Mouse (Mus musculus) limb, embryonic 15.5 days (tissue): ENCODE data around the gene Cd300a. TPM values are rescaled to one million over a fixed set of nuclear protein-coding genes. Genes with fewer than 3 reads are reported as not detected.
"Not testable (repeated sequence)": the region's sequence is repeated elsewhere in the genome, so short reads cannot be mapped to it uniquely, and the experiment has no call there.

ENCODE experiments used
- ATAC-seq: fragments of 200-750 bp; cut with Nextera tagmentation; 2 replicates; pipeline ENCODE4 v1.8.0; 2017; ENCODE audit warnings: low read depth, moderate TSS enrichment; ENCODE audit not compliant: insufficient number of reproducible peaks, low FRiP score, low TSS enrichment
- H3K27ac ChIP-seq: fragments of 300-500 bp; sonication (generic); 2 replicates; pipeline ENCODE4 v1.5.1; 2015; ENCODE audit warnings: moderate library complexity, mild to moderate bottlenecking, inconsistent platforms
- H3K27me3 ChIP-seq: fragments of 300-500 bp; sonication (generic); 2 replicates; pipeline ENCODE4 v1.6.1; 2015; ENCODE audit warnings: inconsistent platforms
- H3K36me3 ChIP-seq: fragments of 300-500 bp; sonication (generic); 2 replicates; pipeline ENCODE4 v1.6.1; 2015; ENCODE audit warnings: inconsistent platforms
- H3K4me1 ChIP-seq: fragments of 300-500 bp; sonication (generic); 2 replicates; pipeline ENCODE4 v1.6.1; 2015; ENCODE audit warnings: inconsistent platforms
- H3K4me2 ChIP-seq: fragments of 300-500 bp; sonication (generic); 2 replicates; pipeline ENCODE4 v1.6.1; 2015; ENCODE audit warnings: mild to moderate bottlenecking, inconsistent platforms
- H3K4me3 ChIP-seq: fragments of 300-500 bp; sonication (generic); 2 replicates; pipeline ENCODE4 v1.5.1; 2015; ENCODE audit warnings: mild to moderate bottlenecking, inconsistent platforms
- H3K9ac ChIP-seq: fragments of 300-500 bp; sonication (generic); 2 replicates; pipeline ENCODE4 v1.6.1; 2015; ENCODE audit warnings: inconsistent platforms
- H3K9me3 ChIP-seq: fragments of 300-500 bp; sonication (generic); 2 replicates; pipeline ENCODE4 v1.6.1; 2016; ENCODE audit warnings: inconsistent platforms
- WGBS: fragments of 180-500 bp; shearing (Covaris S2); methylation state at CpG from one replicate; pipeline ENCODE4 v1.1.7; 2015; 5-methylcytosine and 5-hydroxymethylcytosine counted together
- polyA plus RNA-seq: library from polyadenylated mRNA; unstranded; fragments of >200 nt; fragmentation: Nextera tagmentation; extraction: Ambion mirVana; gene quantifications from 2 replicates; pipeline ENCODE4 v1.2.1, GENCODE M21; 2015

Cd300a gene
- polyA plus RNA-seq, 1 experiment from 2014 or later: 2.9 TPM

DNA sequence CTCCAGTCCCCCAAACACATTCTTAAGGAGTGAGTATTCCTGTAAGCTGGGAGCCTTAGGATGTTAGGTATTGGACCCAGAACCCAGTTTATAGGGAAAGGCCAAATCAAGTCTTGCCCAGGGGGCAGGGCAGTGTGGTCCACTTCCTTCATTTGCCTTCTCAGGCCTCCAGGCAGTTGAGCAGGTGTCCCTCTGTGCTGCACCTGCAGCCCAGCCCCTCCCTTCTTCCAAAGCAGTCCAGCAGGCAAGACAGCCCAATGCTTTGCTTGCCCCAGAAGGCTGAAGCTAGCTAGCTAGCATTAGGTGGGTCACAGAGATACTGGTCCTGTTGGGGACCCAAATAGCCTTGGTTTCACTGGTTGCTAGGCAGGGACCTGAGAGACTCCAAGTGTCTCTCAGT, 9.7 kb upstream of the Cd300a start:
- Histone ChIP-seq H3K36me3 (no peaks in the 10 kb centered on the region), H3K4me2 (no peak overlapping the region), H3K4me3 (no peak overlapping the region), H3K9ac (no peak overlapping the region), H3K9me3 (no peaks in the 10 kb centered on the region), H3K4me1 (peaks cover 10% of the 10 kb centered on the region), H3K27me3 (no peaks in the 10 kb centered on the region), H3K27ac (no peak overlapping the region)
- no peak for ATAC-seq

DNA sequence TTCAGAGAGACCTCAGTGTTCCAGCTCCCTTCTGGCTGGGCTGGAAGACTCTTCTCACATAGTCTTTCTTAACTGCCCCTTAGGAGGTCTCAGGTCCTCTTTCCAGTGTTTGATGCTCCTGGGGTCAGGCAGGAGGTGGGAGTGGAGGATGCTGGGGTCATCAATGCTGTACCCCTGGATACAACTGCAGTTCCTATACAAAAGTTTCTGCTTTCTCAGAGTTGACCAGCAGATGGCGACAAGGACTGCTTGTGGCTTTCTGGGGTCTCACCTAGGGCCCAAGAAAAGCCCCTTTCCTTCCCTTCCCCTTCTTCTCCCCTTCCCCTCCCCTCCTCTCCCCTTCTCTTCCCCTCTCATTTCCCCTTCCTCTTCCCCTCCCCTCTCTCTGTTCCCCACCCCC, 9.3 kb upstream of the Cd300a start:
- H3K36me3 ChIP-seq: no peaks in the 10 kb centered on the region
- no peak overlapping the region for H3K4me2 ChIP-seq
- WGBS: 0% methylated on average over 1 of the region's 1 CpGs
- H3K9me3 ChIP-seq: no peaks in the 10 kb centered on the region
- ATAC-seq: no peak
- no peak overlapping the region for H3K9ac ChIP-seq
- H3K4me3 ChIP-seq: no peak overlapping the region
- H3K27ac ChIP-seq: no peak overlapping the region
- H3K4me1 ChIP-seq: peaks cover 6% of the 10 kb centered on the region
- no peaks in the 10 kb centered on the region for H3K27me3 ChIP-seq

DNA sequence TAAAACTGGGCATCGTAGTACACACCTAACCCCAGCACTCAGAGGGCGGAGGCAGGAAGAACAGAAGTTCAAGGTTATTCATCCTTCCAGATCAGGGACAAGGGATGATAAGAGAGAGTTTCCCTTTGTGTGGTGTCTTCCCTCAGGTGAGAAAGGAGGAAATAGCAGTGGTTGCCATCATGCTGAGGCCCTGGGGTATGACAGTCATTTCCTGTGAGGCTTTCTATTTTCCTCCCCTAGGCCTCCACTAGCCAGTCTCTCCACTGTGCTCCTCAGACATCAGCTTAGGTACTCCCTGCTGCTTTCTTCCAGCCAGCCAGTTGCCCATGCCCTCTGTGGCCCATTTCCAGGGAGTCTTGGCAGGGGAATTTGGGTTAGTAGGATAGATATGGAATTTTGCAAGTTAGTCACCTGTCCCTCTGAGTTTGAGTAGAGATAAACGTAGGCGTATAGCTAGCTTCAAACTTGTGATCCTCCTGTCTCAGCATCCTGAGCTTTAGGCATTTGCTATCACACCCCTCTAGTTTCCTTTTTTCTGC, 6.5 kb upstream of the Cd300a start:
- Histone ChIP-seq H3K36me3 (no peaks in the 10 kb centered on the region), H3K27me3 (no peaks in the 10 kb centered on the region), H3K4me3 (no peak overlapping the region), H3K4me1 (no peaks in the 10 kb centered on the region), H3K4me2 (no peak overlapping the region), H3K9ac (no peak overlapping the region), H3K27ac (no peak overlapping the region), H3K9me3 (no peaks in the 10 kb centered on the region)
- WGBS: 81% methylated on average over 4 of the region's 4 CpGs
- ATAC-seq: no peak

DNA sequence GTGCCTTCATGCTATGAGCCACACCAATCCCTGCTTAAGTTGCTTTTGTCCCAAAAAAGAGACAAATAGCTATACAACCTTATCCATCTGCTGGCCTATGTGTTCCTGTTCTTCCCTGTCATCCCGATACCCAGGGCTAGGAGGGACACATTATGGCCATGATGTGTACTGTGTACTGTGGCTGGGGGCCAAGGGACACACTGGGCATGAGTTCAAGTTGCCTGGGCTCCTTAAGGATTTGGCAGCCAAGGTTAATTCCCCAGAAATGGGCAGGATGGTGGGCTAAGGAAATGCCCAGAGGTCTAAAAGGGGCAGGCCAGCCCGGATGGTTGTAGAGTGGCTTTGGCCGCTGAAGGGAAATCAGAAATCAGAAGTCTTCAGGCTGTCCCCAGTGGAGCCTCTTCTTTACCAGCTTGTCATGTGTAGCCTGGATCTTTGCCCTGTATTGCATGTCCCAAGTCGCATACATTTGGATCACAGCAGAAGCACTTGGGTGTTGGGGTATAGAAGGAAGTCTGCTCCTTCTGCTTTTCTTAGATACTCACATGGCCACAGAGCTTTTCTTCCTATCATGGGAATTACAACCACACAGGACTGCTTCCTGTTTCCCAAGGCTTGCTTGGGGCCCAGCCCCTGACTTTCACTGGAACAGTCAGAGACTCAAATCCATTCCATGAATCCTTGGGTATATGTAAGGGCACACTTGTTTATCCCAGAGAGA, 5.3 kb upstream of the Cd300a start:
- no peaks in the 10 kb centered on the region for H3K36me3 ChIP-seq
- 73% methylated on average over 4 of the region's 4 CpGs for WGBS

DNA sequence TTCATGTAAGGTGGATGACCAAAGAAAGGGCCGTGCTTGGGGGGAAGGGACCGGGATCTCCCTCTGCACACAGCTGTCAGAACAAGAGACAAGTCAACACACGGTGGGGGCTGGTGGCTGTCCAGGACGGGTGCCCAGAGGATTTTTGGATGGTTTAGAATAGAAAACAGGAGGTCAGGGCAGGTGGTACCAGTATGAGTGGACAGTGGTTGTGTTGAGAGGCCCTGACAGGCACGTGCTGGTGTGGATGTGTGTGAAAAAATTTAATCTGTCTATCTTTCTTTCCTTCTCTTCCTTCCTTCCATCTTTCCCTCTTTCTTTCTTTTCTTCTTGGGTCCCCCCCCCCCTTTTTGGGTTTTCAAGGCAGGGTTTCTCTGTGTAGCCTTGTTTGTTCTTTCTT, 701 bp downstream of the Cd300a start:
- Histone ChIP-seq H3K27me3 (no peaks in the 10 kb centered on the region), H3K36me3 (no peaks in the 10 kb centered on the region), H3K4me1 (no peaks in the 10 kb centered on the region), H3K4me2 (no peak overlapping the region), H3K9me3 (no peaks in the 10 kb centered on the region), H3K27ac (no peak overlapping the region), H3K9ac (no peak overlapping the region), H3K4me3 (no peak overlapping the region)
- no peak for ATAC-seq
- 59% methylated on average over 5 of the region's 5 CpGs for WGBS

More for the DNA sequence above, 5.3 kb upstream of the Cd300a start:
- Histone ChIP-seq H3K27ac (no peak overlapping the region), H3K4me3 (no peak overlapping the region), H3K9me3 (no peaks in the 10 kb centered on the region), H3K4me2 (no peak overlapping the region), H3K4me1 (no peaks in the 10 kb centered on the region), H3K9ac (no peak overlapping the region), H3K27me3 (no peaks in the 10 kb centered on the region)
- no peak for ATAC-seq

DNA sequence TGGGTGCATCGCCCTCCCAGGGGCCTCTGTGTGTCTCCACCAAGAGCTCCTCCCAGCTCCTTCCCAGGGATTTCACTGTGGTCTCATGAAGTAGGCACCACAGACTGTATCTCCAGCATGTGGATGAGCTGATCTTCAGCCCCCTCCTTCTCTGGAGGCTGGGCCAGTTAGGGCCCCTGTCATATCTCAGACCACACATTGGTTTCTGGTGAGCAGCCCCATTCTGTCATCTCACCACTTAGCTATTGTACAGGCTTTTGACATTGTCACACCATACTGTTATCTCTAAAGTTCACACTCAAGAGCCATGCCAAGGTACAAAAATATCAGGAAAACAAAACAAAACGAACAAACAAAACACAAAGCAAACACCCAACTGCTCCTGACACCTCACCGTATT, 6.2 kb downstream of the Cd300a start:
- H3K27ac ChIP-seq: no peak overlapping the region

DNA sequence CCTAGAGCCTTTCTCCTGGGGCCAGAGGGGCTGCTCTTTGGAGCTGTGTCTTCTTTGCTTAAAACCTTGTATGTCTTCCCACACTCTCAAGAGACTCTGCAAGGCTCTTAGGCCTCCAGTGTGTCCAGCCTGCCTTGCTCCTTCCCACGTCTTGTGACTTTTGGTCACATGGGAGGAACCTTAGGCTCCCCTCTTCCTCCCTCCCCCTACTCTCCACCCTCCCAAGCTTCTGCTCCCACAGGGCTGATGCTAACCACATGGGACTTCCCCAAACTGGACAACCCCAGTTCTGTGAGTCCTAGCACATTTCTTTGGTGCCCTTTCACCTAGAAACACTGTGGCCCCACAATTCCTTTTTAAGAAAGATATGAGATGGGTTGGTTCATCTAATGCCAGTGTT, 8.2 kb downstream of the Cd300a start:
- Histone ChIP-seq H3K4me2 (no peak overlapping the region), H3K36me3 (no peaks in the 10 kb centered on the region), H3K9me3 (no peaks in the 10 kb centered on the region), H3K4me3 (no peak overlapping the region), H3K4me1 (no peaks in the 10 kb centered on the region), H3K9ac (no peak overlapping the region), H3K27me3 (no peaks in the 10 kb centered on the region), H3K27ac (no peak overlapping the region)
- ATAC-seq: no peak
- 21% methylated on average over 1 of the region's 1 CpGs for WGBS

More for the DNA sequence above, 6.2 kb downstream of the Cd300a start:
- WGBS: 85% methylated on average over 3 of the region's 3 CpGs
- Histone ChIP-seq H3K9ac (no peak overlapping the region), H3K4me1 (no peaks in the 10 kb centered on the region), H3K36me3 (no peaks in the 10 kb centered on the region), H3K9me3 (no peaks in the 10 kb centered on the region), H3K27me3 (no peaks in the 10 kb centered on the region), H3K4me3 (no peak overlapping the region), H3K4me2 (no peak overlapping the region)
- ATAC-seq: no peak

DNA sequence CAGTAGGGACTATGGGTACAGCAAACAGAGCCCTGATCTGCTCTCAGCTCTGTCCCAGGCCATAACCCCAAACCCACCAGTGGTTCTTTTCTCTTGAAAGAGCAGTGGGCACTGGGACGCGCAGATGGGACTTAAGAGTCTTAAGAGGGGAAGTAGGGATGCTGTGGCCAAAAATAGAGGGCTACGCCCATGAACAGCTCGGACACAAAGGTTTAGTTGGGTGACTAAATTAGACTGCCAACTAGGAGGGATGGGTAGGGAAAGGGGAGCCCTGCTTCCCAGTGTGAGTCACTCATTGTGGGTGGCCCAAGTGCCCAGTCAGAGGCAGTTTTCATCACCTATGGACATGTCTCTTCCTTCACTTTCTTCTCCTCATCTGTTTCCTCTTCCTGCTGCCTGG, 13.4 kb downstream of the Cd300a start:
- Histone ChIP-seq H3K27ac (no peak overlapping the region), H3K9ac (no peak overlapping the region), H3K36me3 (no peaks in the 10 kb centered on the region), H3K9me3 (no peaks in the 10 kb centered on the region), H3K27me3 (no peaks in the 10 kb centered on the region), H3K4me3 (no peak overlapping the region), H3K4me2 (no peak overlapping the region), H3K4me1 (no peaks in the 10 kb centered on the region)
- WGBS: 86% methylated on average over 4 of the region's 4 CpGs
- ATAC-seq: no peak

DNA sequence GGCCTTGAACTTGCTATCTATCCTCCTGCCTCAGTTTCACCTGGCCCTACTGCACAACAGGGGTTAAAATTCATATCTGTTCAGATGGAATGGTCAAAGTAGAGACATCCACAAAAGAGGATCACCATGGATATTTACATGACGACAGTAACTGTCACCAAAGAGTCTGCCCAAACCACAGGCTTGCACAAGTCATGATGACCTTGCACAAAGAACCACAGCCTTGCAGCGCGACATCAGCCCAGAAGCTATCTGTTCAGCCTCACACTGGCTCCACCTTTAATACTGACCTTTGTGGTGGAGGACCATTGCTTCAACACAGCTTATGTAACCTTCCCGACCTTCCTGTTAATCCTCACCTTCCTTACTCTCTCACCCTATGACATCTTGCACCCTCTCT, 17.7 kb downstream of the Cd300a start:
- no peak overlapping the region for H3K9ac ChIP-seq
- no peak overlapping the region for H3K4me2 ChIP-seq
- H3K36me3 ChIP-seq: no peaks in the 10 kb centered on the region
- H3K4me1 ChIP-seq: no peaks in the 10 kb centered on the region
- WGBS: 80% methylated on average over 4 of the region's 4 CpGs
- no peak for ATAC-seq
- H3K27ac ChIP-seq: no peak overlapping the region
- H3K27me3 ChIP-seq: no peaks in the 10 kb centered on the region
- H3K9me3 ChIP-seq: no peaks in the 10 kb centered on the region
- no peak overlapping the region for H3K4me3 ChIP-seq

DNA sequence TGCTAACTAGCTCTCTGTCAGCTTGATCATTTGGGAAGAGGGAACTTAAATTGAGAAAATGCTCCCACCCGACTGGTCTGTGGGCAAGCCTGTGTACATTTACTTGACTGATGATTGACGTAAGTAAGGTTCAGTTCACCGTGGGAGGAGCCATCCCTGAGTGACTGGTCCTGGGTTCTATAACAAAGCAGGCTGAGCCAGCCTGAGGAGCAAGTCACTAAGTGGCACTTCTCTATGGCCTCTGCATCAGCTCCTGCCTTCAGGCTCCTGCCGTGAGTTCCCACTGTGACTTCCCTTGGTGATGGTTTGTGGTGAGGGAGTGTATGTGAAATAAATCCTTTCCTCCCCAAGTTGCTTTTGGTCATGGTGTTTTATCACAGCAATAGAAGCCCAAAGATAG, 18.2 kb downstream of the Cd300a start:
- 53% methylated on average over 4 of the region's 4 CpGs for WGBS
- no peak overlapping the region for H3K27ac ChIP-seq

DNA sequence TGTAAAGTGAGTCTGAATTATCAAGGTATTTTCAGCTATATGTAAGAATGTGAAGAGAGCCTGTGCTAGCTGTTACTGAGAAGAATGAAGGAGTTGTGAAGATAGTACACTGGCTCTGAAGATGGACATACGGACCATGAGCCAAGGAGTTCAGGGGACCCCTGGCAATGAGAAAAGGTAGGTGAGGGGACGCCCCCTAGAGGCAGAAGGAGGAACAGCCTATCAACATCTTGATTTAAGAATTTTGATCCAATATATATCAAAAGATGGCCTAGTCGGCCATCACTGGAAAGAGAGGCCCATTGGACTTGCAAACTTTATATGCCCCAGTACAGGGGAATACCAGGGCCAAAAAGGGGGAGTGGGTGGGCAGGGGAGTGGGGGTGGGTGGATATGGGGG, 19.7 kb downstream of the Cd300a start:
- not testable (repeated sequence) for ATAC-seq, H3K9ac ChIP-seq, H3K4me3 ChIP-seq, H3K4me2 ChIP-seq, H3K27ac ChIP-seq, H3K9me3 ChIP-seq, H3K36me3 ChIP-seq, H3K4me1 ChIP-seq
- WGBS: 36% methylated on average over 3 of the region's 3 CpGs
- H3K27me3 ChIP-seq: peaks cover 11% of the 10 kb centered on the region; the same call in 1 of the 2 replicates

More for the DNA sequence above, 18.2 kb downstream of the Cd300a start:
- H3K9me3 ChIP-seq: no peaks in the 10 kb centered on the region
- no peaks in the 10 kb centered on the region for H3K4me1 ChIP-seq
- no peak for ATAC-seq
- no peaks in the 10 kb centered on the region for H3K36me3 ChIP-seq
- H3K27me3 ChIP-seq: peaks cover 2% of the 10 kb centered on the region; the same call in 1 of the 2 replicates
- H3K4me2 ChIP-seq: no peak overlapping the region
- H3K4me3 ChIP-seq: no peak overlapping the region
- no peak overlapping the region for H3K9ac ChIP-seq

DNA sequence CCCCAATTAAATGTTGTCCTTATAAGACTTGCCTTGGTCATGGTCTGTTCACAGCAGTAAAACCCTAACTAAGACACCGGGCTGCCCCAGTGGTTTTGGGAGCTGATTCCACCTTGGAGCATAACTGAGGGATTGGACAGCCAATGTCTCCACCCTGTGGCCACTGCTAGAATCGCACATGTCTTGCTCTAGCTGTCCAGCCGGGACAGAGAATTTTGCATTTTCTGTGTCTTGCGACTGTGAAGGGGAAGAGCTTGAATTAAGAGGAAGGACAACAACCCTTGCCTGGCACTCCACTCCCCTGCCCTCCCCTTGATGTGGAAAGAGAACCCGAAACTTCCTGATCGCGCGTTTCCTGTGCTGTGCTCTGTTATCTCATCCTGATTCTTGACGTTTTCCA, 23.0 kb downstream of the Cd300a start:
- Histone ChIP-seq H3K9ac (no peak overlapping the region), H3K27me3 (peaks cover 11% of the 10 kb centered on the region; the same call in 1 of the 2 replicates), H3K9me3 (no peaks in the 10 kb centered on the region), H3K4me2 (no peak overlapping the region), H3K27ac (no peak overlapping the region), H3K36me3 (no peaks in the 10 kb centered on the region), H3K4me3 (no peak overlapping the region), H3K4me1 (no peaks in the 10 kb centered on the region)
- no peak for ATAC-seq
- WGBS: 15% methylated on average over 9 of the region's 9 CpGs
